Mouse (Mus musculus): ENCODE results near the gene Olfr1331. TPM values are rescaled to one million over a fixed set of nuclear protein-coding genes. Genes with fewer than 3 reads are reported as not detected.
"Not testable (repeated sequence)": the region's sequence is repeated elsewhere in the genome, so short reads cannot be mapped to it uniquely, and the experiment has no call there.

Olfr1331 gene
- polyA plus RNA-seq, 1 experiment from 2014 or later: not detected

GRCm38 (mm10) chr4:118901981-118902380 lies 37.5 kb downstream of the Olfr1331 start:
- Histone ChIP-seq H3K9ac (replicated peaks; ENCODE audit: low read depth) (no peak overlapping the region), H3K36me3 (ENCODE audit: insufficient read depth, low read length) (no peaks in the 10 kb centered on the region), H3K4me1 (ENCODE audit: insufficient read depth, low read depth, low read length) (no peaks in the 10 kb centered on the region), H3K4me2 (replicated peaks; ENCODE audit: low read depth, low read length) (no peak overlapping the region), H3K27ac (ENCODE audit: low read length) (no peak overlapping the region), H3K4me3 (ENCODE audit: low read depth, low read length) (no peak overlapping the region), H3K9me3 (ENCODE audit: low read length) (no peaks in the 10 kb centered on the region), H3K27me3 (replicated peaks; ENCODE audit: insufficient read depth, low read length) (no peaks in the 10 kb centered on the region)
- WGBS: 64% methylated on average over 2 of the region's 2 CpGs
- DNase-seq (ENCODE audit: low spot score) (no peak), ATAC-seq (no peak)
- TF ChIP-seq CTCF (IDR thresholded peaks at IDR 0.05) (no peak), EP300 (IDR thresholded peaks at IDR 0.05) (no peak)

- not testable (repeated sequence) for H3K4me2 ChIP-seq (replicated peaks; ENCODE audit: low read depth, low read length); H3K36me3 ChIP-seq (ENCODE audit: insufficient read depth, low read length); DNase-seq (ENCODE audit: low spot score); ATAC-seq; H3K9ac ChIP-seq (replicated peaks; ENCODE audit: low read depth); H3K27me3 ChIP-seq (replicated peaks; ENCODE audit: insufficient read depth, low read length); H3K9me3 ChIP-seq (ENCODE audit: low read length); H3K4me3 ChIP-seq (ENCODE audit: low read depth, low read length); H3K4me1 ChIP-seq (ENCODE audit: insufficient read depth, low read depth, low read length); H3K27ac ChIP-seq (ENCODE audit: low read length)
- 51% methylated on average over 2 of the region's 2 CpGs for WGBS
These were observed 52.9 kb downstream of the Olfr1331 start, which contains the start of gene Olfr1329 for GRCm38 (mm10) chr4:118917365-118917764. Gene Olfr1329, minus strand, starts transcription at chr4:118917465.

Other genes with a start within 250 kb of the Olfr1331 start
- 1.7 and 2.1 TPM in 2 replicates for gene Cfap57, start 243.9 kb upstream of the Olfr1331 start, polyA plus RNA-seq (2015; fragmentation: Nextera tagmentation; extraction: Ambion mirVana)
- 85.5 and 87.8 TPM in 2 replicates for gene Ebna1bp2, start 243.8 kb upstream of the Olfr1331 start, polyA plus RNA-seq (2015; fragmentation: Nextera tagmentation; extraction: Ambion mirVana)
- gene Olfr62, start 205.7 kb upstream of the Olfr1331 start, polyA plus RNA-seq (2015; fragmentation: Nextera tagmentation; extraction: Ambion mirVana): not detected in 2 replicates
- 0.91 and 1.5 TPM in 2 replicates for gene Olfr1342, start 171.9 kb upstream of the Olfr1331 start, polyA plus RNA-seq (2015; fragmentation: Nextera tagmentation; extraction: Ambion mirVana)
- not detected in 2 replicates for gene Olfr1341, start 161.1 kb upstream of the Olfr1331 start, polyA plus RNA-seq (2015; fragmentation: Nextera tagmentation; extraction: Ambion mirVana)
- gene Olfr1340, start 144.5 kb upstream of the Olfr1331 start, polyA plus RNA-seq (2015; fragmentation: Nextera tagmentation; extraction: Ambion mirVana): not detected in 2 replicates
- not detected in 2 replicates for gene Olfr1339, start 132.5 kb upstream of the Olfr1331 start, polyA plus RNA-seq (2015; fragmentation: Nextera tagmentation; extraction: Ambion mirVana)
- gene Olfr1338, start 105.9 kb upstream of the Olfr1331 start, polyA plus RNA-seq (2015; fragmentation: Nextera tagmentation; extraction: Ambion mirVana): not detected in 2 replicates
- not detected in 2 replicates for gene Olfr1337, start 82.1 kb upstream of the Olfr1331 start, polyA plus RNA-seq (2015; fragmentation: Nextera tagmentation; extraction: Ambion mirVana)
- gene Olfr1335, start 54.7 kb upstream of the Olfr1331 start, polyA plus RNA-seq (2015; fragmentation: Nextera tagmentation; extraction: Ambion mirVana): not detected in 2 replicates
- not detected in 2 replicates for gene Olfr1333, start 28.4 kb upstream of the Olfr1331 start, polyA plus RNA-seq (2015; fragmentation: Nextera tagmentation; extraction: Ambion mirVana)
- gene Olfr1330, start 23.9 kb downstream of the Olfr1331 start, polyA plus RNA-seq (2015; fragmentation: Nextera tagmentation; extraction: Ambion mirVana): 0.05 TPM in 1 of 2 replicates, not detected in the other
- gene Olfr1329, start 52.8 kb downstream of the Olfr1331 start, polyA plus RNA-seq (2015; fragmentation: Nextera tagmentation; extraction: Ambion mirVana): not detected in 2 replicates
- not detected in 2 replicates for gene Olfr1328, start 74.0 kb downstream of the Olfr1331 start, polyA plus RNA-seq (2015; fragmentation: Nextera tagmentation; extraction: Ambion mirVana)
- 0.99 TPM in 1 of 2 replicates, not detected in the other for gene Lao1, start 96.9 kb downstream of the Olfr1331 start, polyA plus RNA-seq (2015; fragmentation: Nextera tagmentation; extraction: Ambion mirVana)
- gene Slc2a1, start 244.1 kb downstream of the Olfr1331 start, polyA plus RNA-seq (2015; fragmentation: Nextera tagmentation; extraction: Ambion mirVana): 16.7 and 20.4 TPM in 2 replicates